Mouse (Mus musculus) testis, adult 2 months (tissue): ENCODE data around the gene Gm5485.

Source experiments
- CTCF ChIP-seq: fragments of 200-500 bp; IDR thresholded peaks from 2 replicates; pipeline ENCODE4 v1.5.1; 2012; ENCODE audit warnings: low read depth, mild to moderate bottlenecking, inconsistent platforms, low read length, moderate library complexity; ENCODE audit not compliant: control insufficient read depth, insufficient read depth, insufficient replicate concordance
- POLR2A ChIP-seq: fragments of 200-500 bp; IDR thresholded peaks from 2 replicates; pipeline ENCODE4 v1.6.1; 2012; ENCODE audit warnings: low read depth, mild to moderate bottlenecking, inconsistent platforms, low read length, moderate library complexity; ENCODE audit not compliant: control insufficient read depth

DNA sequence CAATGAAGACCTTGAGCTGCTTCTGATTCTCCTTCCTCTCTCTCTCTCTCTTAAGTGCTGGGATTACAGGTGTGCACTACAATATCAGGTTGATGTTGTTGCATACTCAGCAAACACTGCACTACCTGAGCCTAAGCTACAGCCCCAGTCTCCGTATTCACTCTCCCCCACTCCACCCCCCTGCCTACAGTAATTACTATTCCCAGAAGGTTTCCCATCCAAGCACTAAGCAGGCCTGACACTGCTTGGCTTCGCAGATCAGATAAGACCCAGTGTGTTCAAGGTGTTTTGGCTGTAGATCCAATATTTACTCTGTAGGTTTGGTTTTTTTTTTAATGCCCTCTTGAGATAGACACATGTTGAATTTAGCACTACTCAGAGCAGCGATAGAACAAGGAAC is 2.1 kb downstream of the Gm5485 start:
- TF ChIP-seq CTCF (no peak), POLR2A (no peak)
